Mouse (Mus musculus) neural tube, embryonic 14.5 days (tissue): ENCODE measurements around the gene Rmnd5b. TPM values are rescaled to one million over a fixed set of nuclear protein-coding genes. Genes with fewer than 3 reads are reported as not detected.

Experiments used
- ATAC-seq: fragments of 200-750 bp; cut with Nextera tagmentation; 2 replicates; pipeline ENCODE4 v1.8.0; 2017; ENCODE audit warnings: low read depth, mild to moderate bottlenecking, moderate TSS enrichment, moderate library complexity
- H3K27ac ChIP-seq: fragments of 300-500 bp; sonication (generic); 2 replicates; pipeline ENCODE4 v1.5.1; 2014; ENCODE audit warnings: low read depth, mild to moderate bottlenecking, control low read depth, low read length, moderate library complexity, mixed read lengths
- H3K27me3 ChIP-seq: fragments of 300-500 bp; sonication (generic); 2 replicates; pipeline ENCODE4 v1.6.1; 2014; ENCODE audit warnings: low read length; ENCODE audit not compliant: control insufficient read depth, insufficient read depth
- H3K36me3 ChIP-seq: fragments of 300-500 bp; sonication (generic); 2 replicates; pipeline ENCODE4 v1.6.1; 2014; ENCODE audit warnings: low read length, mixed read lengths; ENCODE audit not compliant: control insufficient read depth, insufficient read depth
- H3K4me1 ChIP-seq: fragments of 300-500 bp; sonication (generic); 2 replicates; pipeline ENCODE4 v1.6.1; 2014; ENCODE audit warnings: low read length; ENCODE audit not compliant: control insufficient read depth, insufficient read depth
- H3K4me2 ChIP-seq: fragments of 300-500 bp; sonication (generic); 2 replicates; pipeline ENCODE4 v1.6.1; 2014; ENCODE audit warnings: mild to moderate bottlenecking, low read depth, low read length, control low read depth
- H3K4me3 ChIP-seq: fragments of 300-500 bp; sonication (generic); 2 replicates; pipeline ENCODE4 v1.5.1; 2014; ENCODE audit warnings: low read depth, low read length, control low read depth, mixed read lengths
- H3K9ac ChIP-seq: fragments of 300-500 bp; sonication (generic); replicated peaks from 2 replicates; pipeline ENCODE4 v1.6.1; 2014; ENCODE audit warnings: low read depth, mild to moderate bottlenecking, control low read depth, low read length, mixed read lengths
- H3K9me3 ChIP-seq: fragments of 300-500 bp; sonication (generic); 2 replicates; pipeline ENCODE4 v1.6.1; 2016; ENCODE audit warnings: low read length; ENCODE audit not compliant: control insufficient read depth
- WGBS: fragments of 180-500 bp; shearing (Covaris S2); extraction: QIAGEN DNeasy Blood & Tissue Kit; methylation state at CpG from one replicate; pipeline ENCODE4 v1.1.7; 2014; 5-methylcytosine and 5-hydroxymethylcytosine counted together
- polyA plus RNA-seq: library from polyadenylated mRNA; unstranded; fragments of >200 nt; fragmentation: Nextera tagmentation; extraction: Ambion mirVana; gene quantifications from 2 replicates; pipeline ENCODE4 v1.2.1, GENCODE M21; 2014

The Rmnd5b gene
- polyA plus RNA-seq, 1 experiment from 2014 or later, result 93.5 TPM

DNA sequence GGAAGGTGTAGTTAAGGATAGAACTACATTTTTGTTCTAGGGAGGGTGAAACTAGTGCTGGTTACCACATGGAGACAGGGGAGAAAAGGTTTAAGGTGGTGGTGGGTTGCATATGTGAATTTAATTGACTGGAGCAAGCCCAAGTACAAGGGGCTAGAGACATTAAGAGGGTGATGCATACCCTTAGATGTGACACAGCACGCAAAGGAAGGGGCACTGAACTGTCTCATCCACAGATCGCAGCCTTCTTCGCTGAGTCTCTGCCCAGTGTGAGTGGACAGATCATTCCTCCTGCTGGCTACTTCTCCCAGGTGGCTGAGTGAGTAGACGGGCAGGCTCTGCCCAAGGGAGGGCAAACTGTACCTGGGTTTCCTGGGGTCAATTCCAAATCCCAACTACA lies 42.3 kb downstream of the Rmnd5b start:
- Histone ChIP-seq H3K9me3 (no peaks in the 10 kb centered on the region), H3K27me3 (no peaks in the 10 kb centered on the region), H3K9ac (no peak overlapping the region), H3K4me3 (no peak overlapping the region), H3K27ac (no peak overlapping the region), H3K36me3 (peaks cover 66% of the 10 kb centered on the region), H3K4me1 (no peaks in the 10 kb centered on the region), H3K4me2 (no peak overlapping the region)
- ATAC-seq, result no peak
- WGBS, result 96% methylated on average over 4 of the region's 4 CpGs

DNA sequence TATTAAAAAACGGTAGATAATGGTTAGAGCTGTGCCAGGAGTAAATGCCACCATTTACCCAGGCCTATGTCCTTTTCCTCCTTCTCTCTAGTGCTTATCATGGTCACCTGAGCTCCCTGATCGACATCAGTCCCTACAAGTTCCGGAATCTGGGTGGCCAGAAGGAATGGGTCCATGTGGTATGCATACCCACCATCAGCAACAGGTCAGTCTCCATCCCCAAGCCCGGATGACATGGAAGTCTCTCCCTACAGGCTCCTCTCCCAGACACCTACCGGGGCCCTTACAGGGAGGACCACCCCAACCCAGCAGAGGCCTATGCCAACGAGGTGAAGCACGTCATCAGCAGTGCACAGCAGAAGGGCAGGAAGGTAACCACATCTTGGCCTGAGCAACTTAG lies 43.8 kb downstream of the Rmnd5b start:
- 91% methylated on average over 7 of the region's 7 CpGs for WGBS
- H3K27ac ChIP-seq, result no peak overlapping the region
- H3K4me3 ChIP-seq, result no peak overlapping the region
- H3K4me2 ChIP-seq, result no peak overlapping the region
- no peak for ATAC-seq
- peaks cover 60% of the 10 kb centered on the region for H3K36me3 ChIP-seq
- H3K9ac ChIP-seq, result no peak overlapping the region
- no peaks in the 10 kb centered on the region for H3K27me3 ChIP-seq
- no peaks in the 10 kb centered on the region for H3K4me1 ChIP-seq
- no peaks in the 10 kb centered on the region for H3K9me3 ChIP-seq

DNA sequence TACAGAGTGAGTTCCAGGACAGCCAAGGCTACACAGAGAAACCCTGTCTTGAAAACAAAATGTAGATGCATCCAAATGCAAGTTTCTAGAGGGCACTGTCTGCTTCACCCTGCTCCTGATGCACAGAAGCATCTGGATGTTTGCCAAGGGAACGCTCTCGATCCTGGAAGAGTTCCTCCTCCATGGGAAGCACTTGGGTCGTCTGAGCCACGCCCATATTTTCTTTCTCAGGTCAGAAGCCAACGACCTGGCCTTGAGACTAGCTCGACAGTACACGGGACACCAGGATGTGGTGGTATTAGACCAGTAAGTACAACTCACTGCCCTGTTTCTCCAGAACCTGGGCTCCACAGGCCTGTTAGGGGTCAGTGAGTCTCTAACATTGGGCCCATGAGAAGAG lies 44.5 kb downstream of the Rmnd5b start:
- H3K9me3 ChIP-seq, result no peaks in the 10 kb centered on the region
- H3K4me1 ChIP-seq, result no peaks in the 10 kb centered on the region
- peaks cover 54% of the 10 kb centered on the region for H3K36me3 ChIP-seq
- no peak overlapping the region for H3K4me2 ChIP-seq
- H3K27ac ChIP-seq, result no peak overlapping the region
- no peaks in the 10 kb centered on the region for H3K27me3 ChIP-seq
- no peak for ATAC-seq
- 81% methylated on average over 7 of the region's 7 CpGs for WGBS
- H3K9ac ChIP-seq, result no peak overlapping the region
- H3K4me3 ChIP-seq, result no peak overlapping the region

DNA sequence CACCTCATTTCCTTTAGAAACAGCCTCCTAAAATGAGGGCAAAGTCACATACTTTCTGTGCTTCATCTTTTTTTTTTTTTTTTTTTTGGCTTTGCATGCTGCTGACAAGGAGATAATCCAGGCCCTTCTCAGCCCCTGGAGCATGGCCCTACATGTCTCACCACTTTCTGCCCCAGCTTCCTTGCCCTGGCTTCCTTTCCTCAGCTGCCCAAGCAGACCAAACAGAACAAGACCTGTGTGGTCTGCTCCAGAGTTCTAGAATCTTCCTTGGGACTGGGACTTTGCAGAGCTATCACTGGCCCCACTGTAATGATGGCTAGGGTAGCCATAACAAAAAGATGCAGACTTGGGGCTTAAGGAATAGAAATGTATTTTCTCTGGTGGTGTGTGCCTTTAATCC lies 45.7 kb downstream of the Rmnd5b start:
- H3K4me2 ChIP-seq, result no peak overlapping the region
- H3K27me3 ChIP-seq, result no peaks in the 10 kb centered on the region
- no peak overlapping the region for H3K27ac ChIP-seq
- no peak overlapping the region for H3K9ac ChIP-seq
- H3K4me3 ChIP-seq, result no peak overlapping the region
- peaks cover 45% of the 10 kb centered on the region for H3K36me3 ChIP-seq
- H3K4me1 ChIP-seq, result peaks cover 8% of the 10 kb centered on the region; the same call in 1 of the 2 replicates
- no peaks in the 10 kb centered on the region for H3K9me3 ChIP-seq
- ATAC-seq, result no peak

DNA sequence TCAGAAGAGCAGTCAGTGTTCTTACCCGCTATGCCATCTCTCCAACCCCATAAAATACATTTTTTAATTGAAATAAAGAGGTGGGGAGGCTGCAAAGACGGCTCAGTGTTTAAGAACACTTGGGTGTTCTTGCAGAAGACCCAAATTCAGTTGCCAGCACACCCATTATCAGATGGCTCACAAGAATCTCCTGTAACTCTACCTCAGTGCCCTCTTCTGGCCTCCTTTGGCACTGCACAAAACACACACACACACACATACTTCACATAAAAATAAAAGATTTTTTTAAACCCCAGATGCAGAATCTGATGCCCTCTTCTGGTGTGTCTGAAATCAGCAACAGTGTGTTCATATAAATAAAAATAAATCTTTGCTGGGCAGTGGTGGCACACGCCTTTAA lies 46.9 kb downstream of the Rmnd5b start:
- 98% methylated on average over 3 of the region's 3 CpGs for WGBS
- no peak for ATAC-seq
- H3K4me3 ChIP-seq, result no peak overlapping the region
- H3K9me3 ChIP-seq, result no peaks in the 10 kb centered on the region
- H3K9ac ChIP-seq, result no peak overlapping the region
- peaks cover 15% of the 10 kb centered on the region; the same call in 1 of the 2 replicates for H3K4me1 ChIP-seq
- H3K27me3 ChIP-seq, result no peaks in the 10 kb centered on the region
- no peak overlapping the region for H3K27ac ChIP-seq
- peaks cover 38% of the 10 kb centered on the region for H3K36me3 ChIP-seq
- no peak overlapping the region for H3K4me2 ChIP-seq

DNA sequence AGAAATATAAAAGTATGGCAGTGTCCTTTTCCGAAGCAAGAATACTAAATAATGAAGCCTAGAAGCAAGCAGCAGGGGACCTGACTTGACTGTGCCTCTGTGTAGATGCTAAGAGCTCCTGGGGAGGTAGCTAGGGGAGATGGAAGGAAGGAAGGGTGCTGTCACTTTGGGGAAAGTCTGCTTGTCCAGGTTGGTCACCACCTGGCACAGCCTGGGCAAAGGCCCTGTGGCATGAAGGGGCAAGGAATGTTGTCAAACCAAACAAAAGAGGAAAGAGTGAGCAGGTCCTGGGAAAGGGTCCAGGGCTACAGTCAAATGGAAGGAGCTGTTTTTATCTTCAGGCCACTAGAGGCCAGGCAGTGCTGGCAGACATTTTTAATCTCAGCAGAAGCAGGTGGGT lies 48.6 kb downstream of the Rmnd5b start:
- no peak for ATAC-seq
- no peak overlapping the region for H3K4me2 ChIP-seq
- no peak overlapping the region for H3K4me3 ChIP-seq
- peaks cover 17% of the 10 kb centered on the region; the same call in 1 of the 2 replicates for H3K4me1 ChIP-seq
- 91% methylated on average over 1 of the region's 1 CpGs for WGBS
- H3K27ac ChIP-seq, result no peak overlapping the region
- H3K9me3 ChIP-seq, result no peaks in the 10 kb centered on the region
- H3K36me3 ChIP-seq, result peaks cover 21% of the 10 kb centered on the region; the same call in 1 of the 2 replicates
- H3K27me3 ChIP-seq, result no peaks in the 10 kb centered on the region
- no peak overlapping the region for H3K9ac ChIP-seq

DNA sequence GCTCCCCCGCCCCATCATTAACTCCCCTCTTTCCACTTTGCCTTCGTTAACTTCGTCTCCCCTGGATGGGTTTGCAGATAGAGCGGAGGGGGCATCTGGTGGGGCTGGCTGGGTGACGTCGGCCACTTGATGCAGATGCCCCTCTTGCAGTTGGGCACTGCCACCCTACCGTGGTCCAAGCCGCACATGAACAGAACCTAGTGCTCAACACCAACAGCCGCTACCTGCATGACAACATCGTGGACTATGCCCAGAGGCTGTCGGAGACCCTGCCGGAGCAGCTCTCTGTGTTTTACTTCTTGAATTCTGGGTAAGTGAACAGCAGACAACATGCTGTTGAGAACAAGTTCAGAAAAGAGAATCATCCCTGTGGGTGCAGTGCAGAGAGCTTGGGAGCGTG lies 49.3 kb downstream of the Rmnd5b start:
- H3K4me3 ChIP-seq, result no peak overlapping the region
- WGBS, result 94% methylated on average over 13 of the region's 13 CpGs
- peaks cover 17% of the 10 kb centered on the region; the same call in 1 of the 2 replicates for H3K4me1 ChIP-seq
- no peak overlapping the region for H3K9ac ChIP-seq
- H3K4me2 ChIP-seq, result no peak overlapping the region
- ATAC-seq, result no peak
- H3K9me3 ChIP-seq, result no peaks in the 10 kb centered on the region
- no peaks in the 10 kb centered on the region for H3K27me3 ChIP-seq
- H3K36me3 ChIP-seq, result peaks cover 17% of the 10 kb centered on the region; the same call in 1 of the 2 replicates
- no peak overlapping the region for H3K27ac ChIP-seq

DNA sequence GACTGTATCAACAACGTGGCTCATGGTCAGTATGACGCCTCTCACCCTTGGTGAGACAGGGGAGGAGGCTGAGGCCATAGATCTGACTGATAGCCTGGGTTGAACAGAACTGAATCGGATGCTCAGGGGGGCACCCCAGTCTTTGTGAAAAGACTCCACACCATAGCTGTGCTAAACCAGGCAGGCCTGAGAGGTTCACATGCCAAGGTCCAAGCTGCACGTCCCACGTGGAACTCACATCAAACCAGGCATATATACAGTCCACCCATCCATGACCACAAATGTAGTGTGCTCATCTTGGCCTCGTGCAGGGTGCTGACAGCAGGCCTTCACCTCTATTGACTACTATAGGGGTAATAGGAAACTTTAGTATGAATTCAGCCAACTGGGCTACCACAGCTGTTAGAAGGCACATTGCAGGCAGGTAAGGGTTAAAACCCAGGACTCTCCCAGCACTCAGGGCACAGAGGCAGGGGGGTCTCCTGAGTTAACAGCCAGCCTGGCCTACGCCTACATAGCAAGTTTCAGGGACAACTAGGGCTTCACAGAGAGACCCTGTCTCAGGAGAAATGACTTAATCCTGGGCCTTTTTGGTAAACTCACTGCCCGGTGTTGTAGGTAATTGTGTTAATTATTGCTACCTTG lies 50.0 kb downstream of the Rmnd5b start:
- Histone ChIP-seq H3K27me3 (no peaks in the 10 kb centered on the region), H3K9ac (peak overlapping the region; percentile 71; the same call in 1 of the 2 replicates), H3K4me2 (peak overlapping the region; percentile 57), H3K4me3 (peak overlapping the region; percentile 56; the same call in 1 of the 2 replicates), H3K27ac (peak overlapping the region; percentile 81), H3K9me3 (no peaks in the 10 kb centered on the region), H3K36me3 (peaks cover 14% of the 10 kb centered on the region; the same call in 1 of the 2 replicates), H3K4me1 (peaks cover 17% of the 10 kb centered on the region; the same call in 1 of the 2 replicates)
- no peak for ATAC-seq
- WGBS, result 62% methylated on average over 8 of the region's 8 CpGs

DNA sequence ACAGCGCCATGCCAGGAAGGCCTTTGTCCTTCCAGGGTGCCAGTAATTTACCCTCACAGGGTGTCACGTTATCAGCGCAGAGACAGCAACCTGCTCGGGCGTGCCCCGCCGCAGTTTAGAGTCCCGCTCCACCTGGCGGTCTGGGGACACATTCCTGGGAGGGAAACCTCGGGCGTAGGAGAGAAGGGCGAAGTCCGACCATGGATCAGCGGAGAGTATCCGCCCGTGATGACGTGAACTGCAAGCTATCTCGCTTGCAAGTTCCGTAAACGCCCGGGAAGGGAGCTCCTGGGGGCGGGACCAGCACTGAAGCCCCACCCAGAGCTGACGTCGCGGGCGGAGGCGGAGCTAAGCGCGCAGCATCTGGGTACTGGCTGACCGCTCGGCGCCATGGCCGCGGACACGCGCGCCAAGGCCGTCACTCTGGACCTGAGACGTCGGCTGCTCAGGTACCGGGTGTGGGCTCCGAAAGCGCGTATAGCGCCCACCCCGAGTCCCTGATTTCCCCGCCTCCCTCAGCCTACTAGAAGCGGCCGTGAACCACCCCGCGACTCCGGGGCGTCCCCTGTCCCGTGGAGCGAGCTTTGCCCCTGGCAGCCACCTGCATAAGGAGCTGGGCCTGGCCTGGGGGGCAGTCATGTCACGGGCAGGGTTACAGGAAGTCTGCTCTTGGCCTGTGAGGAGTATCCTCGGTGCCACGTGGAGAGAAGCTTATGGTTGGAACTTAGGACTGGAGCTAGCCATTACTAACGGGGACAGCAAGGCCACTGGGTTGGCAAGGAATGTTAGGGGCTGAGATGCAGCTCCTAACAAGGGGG lies 51.1 kb downstream of the Rmnd5b start, which contains the start of gene Phykpl:
TSS of gene Phykpl (plus strand) at position 327 of the 818 bp plus-strand sequence.
- peak within 1 kb of the TSS; percentile 57 for H3K4me2 ChIP-seq
- WGBS, result under 1% methylated on average over 59 of the region's 59 CpGs
- H3K9me3 ChIP-seq, result no peaks in the 10 kb centered on the region
- H3K9ac ChIP-seq, result peak within 1 kb of the TSS; percentile 71
- H3K4me1 ChIP-seq, result peaks cover 17% of the 10 kb centered on the region; the same call in 1 of the 2 replicates
- ATAC-seq, result peak; percentile 95
- peaks cover 14% of the 10 kb centered on the region; the same call in 1 of the 2 replicates for H3K36me3 ChIP-seq
- peak within 1 kb of the TSS; percentile 56 for H3K4me3 ChIP-seq
- H3K27ac ChIP-seq, result peak within 1 kb of the TSS; percentile 83
- no peaks in the 10 kb centered on the region for H3K27me3 ChIP-seq
